Mouse (Mus musculus): ENCODE measurements around the gene Crocc2. TPM values are rescaled to one million over a fixed set of nuclear protein-coding genes. Genes with fewer than 3 reads are reported as not detected.
A peak's percentile ranks its signal among the peaks of the same experiment; 100 is the strongest.

Crocc2 gene
- polyA plus RNA-seq, 1 experiment from 2014 or later: 0.08 TPM

DNA sequence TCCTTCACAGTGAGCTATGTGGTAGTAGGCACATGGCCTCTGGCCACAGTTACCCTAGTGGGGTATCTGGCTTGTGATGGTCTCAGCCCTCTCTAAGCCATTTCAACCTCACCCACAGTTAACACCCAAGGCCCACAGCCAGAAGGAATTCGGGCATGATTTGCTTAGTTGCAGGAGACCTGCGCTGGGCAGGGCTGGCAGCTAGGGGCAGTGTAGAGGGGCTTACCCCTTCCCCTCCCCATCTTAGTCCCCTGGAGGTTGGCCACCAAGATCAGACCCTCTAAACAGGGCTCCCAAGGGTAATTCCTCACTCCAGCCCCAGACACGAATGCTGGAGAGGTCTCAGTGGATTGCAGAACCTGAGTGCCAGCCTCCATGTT lies 68.0 kb downstream of the Crocc2 start:
- no peaks in the 10 kb centered on the region for H3K9me3 ChIP-seq (ENCODE audit: control insufficient read depth, low read length)
- peaks cover 19% of the 10 kb centered on the region for H3K27me3 ChIP-seq (ENCODE audit: control insufficient read depth, insufficient read depth, low read length)
- H3K9ac ChIP-seq (replicated peaks; ENCODE audit: low read depth, low read length): 0 out of 2 replicates have a peak overlapping the region, but pooled peaks have one; percentile 58
- H3K27ac ChIP-seq (ENCODE audit: low read depth, low read length): no peak overlapping the region
- WGBS: 16% methylated on average over 3 of the region's 3 CpGs
- no peaks in the 10 kb centered on the region for H3K36me3 ChIP-seq (ENCODE audit: control insufficient read depth, insufficient read depth, low read length)
- peaks cover 10% of the 10 kb centered on the region; the same call in 1 of the 2 replicates for H3K4me1 ChIP-seq (ENCODE audit: control insufficient read depth, insufficient read depth, low read length)
- H3K4me2 ChIP-seq (ENCODE audit: low read depth, low read length): peak overlapping the region; percentile 100
- peak overlapping the region; percentile 54 for H3K4me3 ChIP-seq (ENCODE audit: low read depth, low read length)
- peak; percentile 62 for ATAC-seq (ENCODE audit: low read depth)

DNA sequence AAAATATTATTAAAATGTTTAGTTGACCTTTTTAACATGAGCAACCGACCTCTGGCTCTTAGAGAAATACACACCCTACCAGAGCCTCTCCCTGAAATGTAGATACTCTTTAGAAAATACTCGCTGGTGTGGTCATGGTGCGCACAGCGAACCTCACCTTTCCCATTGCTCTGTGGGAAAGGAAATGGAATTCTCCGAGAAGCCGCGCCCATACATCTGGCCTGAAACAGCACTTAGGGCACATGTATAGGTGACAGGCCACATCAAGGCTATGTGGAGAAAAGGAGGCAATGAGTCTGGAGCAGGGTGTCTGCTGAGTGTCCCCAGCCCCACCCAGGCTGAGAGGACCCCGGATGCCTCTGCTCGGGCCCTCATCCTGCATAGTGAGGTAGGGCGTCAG lies 69.2 kb downstream of the Crocc2 start:
- Histone ChIP-seq H3K9ac (replicated peaks; ENCODE audit: low read depth, low read length) (no peak overlapping the region), H3K4me2 (ENCODE audit: low read depth, low read length) (no peak overlapping the region)
- WGBS: 94% methylated on average over 10 of the region's 10 CpGs

DNA sequence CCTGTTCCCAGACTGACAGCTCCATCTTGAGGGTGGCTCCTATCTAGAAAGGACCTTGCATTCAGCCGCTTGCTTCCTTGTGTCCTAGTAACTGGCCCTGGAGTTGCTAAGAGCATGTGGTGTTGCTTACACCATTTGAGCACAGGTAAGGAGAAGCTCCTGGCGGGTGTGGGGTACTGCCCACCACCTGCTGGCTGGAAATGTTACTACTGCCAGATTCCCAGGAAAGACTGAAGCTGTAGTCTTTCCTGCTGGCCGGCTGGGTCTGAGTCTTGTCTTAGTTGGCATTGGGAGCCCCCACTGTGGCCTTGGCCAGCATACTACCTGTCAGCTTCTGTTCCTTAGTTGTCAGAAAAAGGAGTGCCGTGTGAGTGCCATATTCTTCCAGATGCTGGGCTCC lies 69.7 kb downstream of the Crocc2 start:
- Histone ChIP-seq H3K4me3 (ENCODE audit: low read depth, low read length) (no peak overlapping the region), H3K27me3 (ENCODE audit: control insufficient read depth, insufficient read depth, low read length) (peaks cover 19% of the 10 kb centered on the region), H3K36me3 (ENCODE audit: control insufficient read depth, insufficient read depth, low read length) (no peaks in the 10 kb centered on the region), H3K4me2 (ENCODE audit: low read depth, low read length) (no peak overlapping the region), H3K9ac (replicated peaks; ENCODE audit: low read depth, low read length) (no peak overlapping the region), H3K9me3 (ENCODE audit: control insufficient read depth, low read length) (no peaks in the 10 kb centered on the region), H3K4me1 (ENCODE audit: control insufficient read depth, insufficient read depth, low read length) (peaks cover 10% of the 10 kb centered on the region; the same call in 1 of the 2 replicates), H3K27ac (ENCODE audit: low read depth, low read length) (no peak overlapping the region)
- 64% methylated on average over 4 of the region's 4 CpGs for WGBS
- ATAC-seq (ENCODE audit: low read depth): no peak

More for the DNA sequence above, 69.2 kb downstream of the Crocc2 start:
- H3K9me3 ChIP-seq (ENCODE audit: control insufficient read depth, low read length): no peaks in the 10 kb centered on the region
- H3K4me1 ChIP-seq (ENCODE audit: control insufficient read depth, insufficient read depth, low read length): peaks cover 10% of the 10 kb centered on the region; the same call in 1 of the 2 replicates
- H3K4me3 ChIP-seq (ENCODE audit: low read depth, low read length): no peak overlapping the region
- no peak for ATAC-seq (ENCODE audit: low read depth)
- peaks cover 19% of the 10 kb centered on the region for H3K27me3 ChIP-seq (ENCODE audit: control insufficient read depth, insufficient read depth, low read length)
- no peaks in the 10 kb centered on the region for H3K36me3 ChIP-seq (ENCODE audit: control insufficient read depth, insufficient read depth, low read length)
- no peak overlapping the region for H3K27ac ChIP-seq (ENCODE audit: low read depth, low read length)

DNA sequence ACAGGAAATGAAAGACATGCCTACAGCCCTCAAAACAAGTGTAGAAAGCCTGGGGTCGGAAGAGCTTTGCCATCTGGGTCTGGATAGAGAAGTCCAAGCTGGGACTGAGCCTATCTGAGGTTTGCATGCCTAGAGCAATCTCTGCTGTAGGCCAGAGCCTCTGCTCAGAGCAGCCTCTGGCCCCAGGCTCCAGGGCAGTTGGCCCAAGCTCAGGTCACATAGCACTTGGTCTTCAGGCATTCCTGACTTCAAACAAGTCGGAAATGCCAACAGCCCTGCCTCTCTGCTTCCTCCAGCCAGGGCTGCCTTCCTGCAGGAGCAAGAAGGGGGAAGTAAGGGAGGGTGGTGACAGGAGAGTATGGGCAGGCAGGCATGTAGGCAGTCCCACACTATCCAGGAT lies 77.4 kb downstream of the Crocc2 start:
- H3K4me1 ChIP-seq (ENCODE audit: control insufficient read depth, insufficient read depth, low read length): no peaks in the 10 kb centered on the region
- H3K4me3 ChIP-seq (ENCODE audit: low read depth, low read length): no peak overlapping the region
- no peaks in the 10 kb centered on the region for H3K27me3 ChIP-seq (ENCODE audit: control insufficient read depth, insufficient read depth, low read length)
- H3K9me3 ChIP-seq (ENCODE audit: control insufficient read depth, low read length): no peaks in the 10 kb centered on the region
- no peak overlapping the region for H3K9ac ChIP-seq (replicated peaks; ENCODE audit: low read depth, low read length)
- H3K4me2 ChIP-seq (ENCODE audit: low read depth, low read length): no peak overlapping the region
- H3K27ac ChIP-seq (ENCODE audit: low read depth, low read length): no peak overlapping the region
- no peak for ATAC-seq (ENCODE audit: low read depth)
- H3K36me3 ChIP-seq (ENCODE audit: control insufficient read depth, insufficient read depth, low read length): no peaks in the 10 kb centered on the region
- 74% methylated on average over 2 of the region's 2 CpGs for WGBS

DNA sequence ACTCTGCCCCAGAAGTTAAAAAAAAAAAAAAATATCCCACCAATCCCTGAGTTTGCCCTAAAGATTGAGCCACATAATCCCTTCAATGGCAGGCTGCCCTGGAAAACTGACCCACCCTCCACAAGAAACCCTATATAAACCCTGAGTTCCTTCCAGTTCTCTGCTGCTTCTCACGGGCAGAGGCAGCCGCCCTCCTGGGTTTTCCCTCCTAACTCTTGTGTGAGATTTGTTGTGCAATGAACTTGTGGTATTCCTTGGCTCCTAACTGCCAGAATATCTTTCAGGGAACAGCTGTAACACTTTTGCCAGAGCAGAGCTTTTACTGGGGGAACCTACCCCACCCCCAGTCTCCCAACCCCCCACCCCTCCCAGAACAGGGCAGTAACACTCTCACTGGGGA lies 84.1 kb downstream of the Crocc2 start:
- 55% methylated on average over 2 of the region's 2 CpGs for WGBS
- ATAC-seq (ENCODE audit: low read depth): no peak

DNA sequence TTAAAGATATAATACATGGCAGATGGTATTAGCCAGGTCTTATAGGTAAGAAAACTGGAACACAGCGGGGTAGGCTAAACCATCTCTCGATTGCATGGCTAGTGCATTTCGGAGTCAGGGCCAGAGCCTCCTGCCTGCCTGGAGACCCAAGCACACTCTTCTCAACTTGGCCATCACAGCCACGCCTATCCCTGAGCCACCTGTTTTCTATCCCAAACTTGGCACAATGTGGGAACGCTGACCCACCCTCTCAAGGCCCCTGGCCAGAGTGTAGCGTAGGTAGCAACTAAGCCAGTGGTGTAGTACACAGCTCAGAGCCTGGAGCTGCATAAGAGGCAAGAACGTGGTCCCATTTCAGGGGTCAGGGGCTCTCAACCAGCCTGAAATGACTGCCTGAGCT lies 87.2 kb downstream of the Crocc2 start:
- no peak overlapping the region for H3K4me3 ChIP-seq (ENCODE audit: low read depth, low read length)
- no peaks in the 10 kb centered on the region for H3K27me3 ChIP-seq (ENCODE audit: control insufficient read depth, insufficient read depth, low read length)
- no peak overlapping the region for H3K27ac ChIP-seq (ENCODE audit: low read depth, low read length)
- H3K4me1 ChIP-seq (ENCODE audit: control insufficient read depth, insufficient read depth, low read length): no peaks in the 10 kb centered on the region
- H3K4me2 ChIP-seq (ENCODE audit: low read depth, low read length): no peak overlapping the region
- H3K9ac ChIP-seq (replicated peaks; ENCODE audit: low read depth, low read length): no peak overlapping the region
- no peak for ATAC-seq (ENCODE audit: low read depth)
- no peaks in the 10 kb centered on the region for H3K9me3 ChIP-seq (ENCODE audit: control insufficient read depth, low read length)
- H3K36me3 ChIP-seq (ENCODE audit: control insufficient read depth, insufficient read depth, low read length): no peaks in the 10 kb centered on the region
- WGBS: 93% methylated on average over 7 of the region's 7 CpGs

More for the DNA sequence above, 84.1 kb downstream of the Crocc2 start:
- Histone ChIP-seq H3K27ac (ENCODE audit: low read depth, low read length) (no peak overlapping the region), H3K4me2 (ENCODE audit: low read depth, low read length) (no peak overlapping the region), H3K4me3 (ENCODE audit: low read depth, low read length) (no peak overlapping the region), H3K27me3 (ENCODE audit: control insufficient read depth, insufficient read depth, low read length) (no peaks in the 10 kb centered on the region), H3K4me1 (ENCODE audit: control insufficient read depth, insufficient read depth, low read length) (no peaks in the 10 kb centered on the region), H3K9ac (replicated peaks; ENCODE audit: low read depth, low read length) (no peak overlapping the region), H3K36me3 (ENCODE audit: control insufficient read depth, insufficient read depth, low read length) (no peaks in the 10 kb centered on the region), H3K9me3 (ENCODE audit: control insufficient read depth, low read length) (no peaks in the 10 kb centered on the region)

DNA sequence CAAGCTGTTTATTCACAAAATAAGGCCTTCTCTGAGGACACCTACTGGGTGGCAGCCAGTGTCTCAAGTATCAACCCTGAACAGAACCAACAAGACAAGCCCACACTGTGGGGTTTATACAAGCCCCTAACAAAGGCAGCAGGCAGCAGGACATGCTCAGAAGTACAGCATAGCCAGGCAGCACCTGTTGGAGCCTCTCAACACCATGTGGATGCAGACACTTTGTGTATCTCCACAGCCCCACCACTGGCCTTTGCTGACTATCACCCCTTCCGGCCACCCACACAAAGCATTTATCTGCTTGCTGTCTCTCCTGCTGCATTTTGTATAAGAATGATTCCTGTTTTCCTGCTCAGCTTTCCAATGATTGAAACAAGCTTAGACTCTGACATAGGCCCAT lies 89.0 kb downstream of the Crocc2 start:
- no peaks in the 10 kb centered on the region for H3K36me3 ChIP-seq (ENCODE audit: control insufficient read depth, insufficient read depth, low read length)
- WGBS: 82% methylated on average over 1 of the region's 1 CpGs
- H3K27ac ChIP-seq (ENCODE audit: low read depth, low read length): no peak overlapping the region
- ATAC-seq (ENCODE audit: low read depth): no peak
- no peaks in the 10 kb centered on the region for H3K4me1 ChIP-seq (ENCODE audit: control insufficient read depth, insufficient read depth, low read length)
- H3K27me3 ChIP-seq (ENCODE audit: control insufficient read depth, insufficient read depth, low read length): no peaks in the 10 kb centered on the region
- H3K9ac ChIP-seq (replicated peaks; ENCODE audit: low read depth, low read length): no peak overlapping the region
- H3K9me3 ChIP-seq (ENCODE audit: control insufficient read depth, low read length): no peaks in the 10 kb centered on the region
- H3K4me2 ChIP-seq (ENCODE audit: low read depth, low read length): no peak overlapping the region
- H3K4me3 ChIP-seq (ENCODE audit: low read depth, low read length): no peak overlapping the region

DNA sequence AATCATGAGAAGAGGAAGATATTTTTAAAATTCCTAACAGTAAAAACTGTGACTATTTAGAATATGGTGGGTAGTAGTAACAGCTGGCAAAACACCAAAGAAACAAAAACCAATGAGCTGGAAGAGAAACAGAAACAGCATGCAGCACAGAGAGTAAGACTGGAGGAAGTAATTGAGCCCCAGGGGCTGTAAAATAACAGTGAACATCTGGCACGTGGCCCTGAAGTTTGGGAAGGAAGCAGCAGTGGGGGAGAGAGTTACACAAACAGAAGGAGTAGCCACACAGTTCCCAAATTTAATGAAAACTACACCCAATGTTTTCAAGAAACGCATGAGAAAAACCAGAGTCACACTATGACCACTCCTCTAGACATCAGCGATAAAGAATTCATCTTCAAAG lies 98.7 kb downstream of the Crocc2 start:
- no peak overlapping the region for H3K4me3 ChIP-seq (ENCODE audit: low read depth, low read length)
- H3K9me3 ChIP-seq (ENCODE audit: control insufficient read depth, low read length): no peaks in the 10 kb centered on the region
- ATAC-seq (ENCODE audit: low read depth): peak; percentile 56; the same call in 1 of the 2 replicates
- H3K9ac ChIP-seq (replicated peaks; ENCODE audit: low read depth, low read length): no peak overlapping the region
- no peak overlapping the region for H3K27ac ChIP-seq (ENCODE audit: low read depth, low read length)
- WGBS: 47% methylated on average over 3 of the region's 3 CpGs
- no peaks in the 10 kb centered on the region for H3K4me1 ChIP-seq (ENCODE audit: control insufficient read depth, insufficient read depth, low read length)
- no peak overlapping the region for H3K4me2 ChIP-seq (ENCODE audit: low read depth, low read length)
- no peaks in the 10 kb centered on the region for H3K36me3 ChIP-seq (ENCODE audit: control insufficient read depth, insufficient read depth, low read length)
- no peaks in the 10 kb centered on the region for H3K27me3 ChIP-seq (ENCODE audit: control insufficient read depth, insufficient read depth, low read length)

DNA sequence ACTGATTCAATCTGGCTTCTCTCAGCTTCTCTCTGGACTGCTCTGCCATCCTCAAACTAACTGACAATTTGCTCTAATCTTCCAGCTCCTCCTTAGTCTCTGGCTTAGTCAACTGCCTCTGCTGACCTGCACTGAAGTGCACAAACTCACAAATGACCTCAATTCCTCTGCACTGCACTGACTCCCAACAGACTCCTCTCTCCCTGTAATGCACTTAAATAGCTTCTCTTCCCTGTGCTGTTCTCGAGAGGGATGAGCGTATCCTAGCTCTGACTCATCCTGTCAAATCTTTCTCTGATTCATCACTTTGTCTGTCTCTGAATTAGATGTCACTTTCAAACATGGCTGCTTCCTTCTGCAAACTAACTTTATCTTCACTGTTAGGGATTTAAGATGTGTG lies 99.7 kb downstream of the Crocc2 start:
- H3K4me1 ChIP-seq (ENCODE audit: control insufficient read depth, insufficient read depth, low read length): no peaks in the 10 kb centered on the region
- H3K27ac ChIP-seq (ENCODE audit: low read depth, low read length): no peak overlapping the region
- no peak overlapping the region for H3K4me3 ChIP-seq (ENCODE audit: low read depth, low read length)
- no peak for ATAC-seq (ENCODE audit: low read depth)
- H3K9ac ChIP-seq (replicated peaks; ENCODE audit: low read depth, low read length): no peak overlapping the region
- no peak overlapping the region for H3K4me2 ChIP-seq (ENCODE audit: low read depth, low read length)
- H3K36me3 ChIP-seq (ENCODE audit: control insufficient read depth, insufficient read depth, low read length): no peaks in the 10 kb centered on the region
- no peaks in the 10 kb centered on the region for H3K27me3 ChIP-seq (ENCODE audit: control insufficient read depth, insufficient read depth, low read length)
- 86% methylated on average over 2 of the region's 2 CpGs for WGBS
- H3K9me3 ChIP-seq (ENCODE audit: control insufficient read depth, low read length): no peaks in the 10 kb centered on the region
